Mouse (Mus musculus) small intestine, adult 2 months (tissue): ENCODE results near the gene Slc3a2.

ENCODE experiments used
- CTCF ChIP-seq: fragments of 200-500 bp; IDR thresholded peaks from 2 replicates; pipeline ENCODE4 v1.5.1; 2012; ENCODE audit warnings: low read depth, mild to moderate bottlenecking, control low read depth, inconsistent platforms, low read length, moderate library complexity, mixed read lengths; ENCODE audit not compliant: insufficient replicate concordance, insufficient read length; ENCODE audit errors: extremely low read depth
- POLR2A ChIP-seq: fragments of 200-500 bp; IDR thresholded peaks from 2 replicates; pipeline ENCODE4 v1.6.1; 2012; ENCODE audit warnings: low read depth, mild to moderate bottlenecking, control low read depth, inconsistent platforms, low read length, moderate library complexity

- TF ChIP-seq POLR2A (no peak), CTCF (no peak)
These were observed 40.1 kb upstream of the Slc3a2 start for GRCm38 (mm10) chr19:8763276-8763675.
